Mouse (Mus musculus): ENCODE measurements around the gene Syne2.

The Syne2 gene

DNA sequence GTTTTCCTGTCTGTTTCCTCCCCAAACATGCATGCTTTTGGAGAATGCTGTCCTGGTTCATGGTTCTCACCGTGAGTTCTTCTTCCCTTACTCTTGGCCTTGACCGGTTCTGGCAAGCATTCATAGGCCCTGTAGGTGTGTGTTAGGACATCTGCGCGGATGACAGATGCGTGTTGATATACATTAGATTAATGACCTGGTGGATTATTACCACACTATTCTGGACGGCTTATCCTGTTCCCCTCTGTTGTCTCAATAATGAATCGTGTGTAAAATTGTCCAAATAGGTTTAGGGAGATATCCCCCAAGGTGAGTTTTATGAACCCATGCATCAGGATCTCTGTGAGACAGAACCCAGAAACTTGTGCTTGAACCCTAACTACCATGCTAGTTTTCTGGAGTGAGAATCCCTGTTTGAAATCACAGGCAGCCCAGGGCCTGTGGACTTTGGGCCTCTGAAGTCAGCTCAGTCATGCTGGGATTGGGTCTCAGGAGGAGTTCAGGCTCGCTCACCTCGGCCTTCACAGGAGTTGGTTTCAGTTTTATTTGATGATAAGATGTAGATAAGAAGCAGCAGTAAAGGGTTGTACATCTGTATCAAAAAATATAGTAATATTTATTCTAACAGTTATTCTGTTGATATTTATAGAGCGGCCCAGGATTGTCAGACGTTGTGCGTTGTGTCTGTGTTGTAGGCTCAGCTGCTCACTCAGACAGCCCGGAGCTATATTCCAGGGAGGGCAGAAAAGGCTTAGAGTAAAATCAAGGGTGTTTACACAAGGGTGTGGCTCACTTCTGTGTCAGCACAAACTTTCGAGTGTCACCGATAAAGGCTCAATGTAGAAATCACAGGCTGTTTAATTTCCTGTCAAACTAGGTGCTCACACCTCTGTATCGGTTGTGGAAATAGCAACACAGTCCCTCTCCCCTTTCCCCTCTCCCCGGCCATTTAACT, 48.8 kb downstream of the Syne2 start:
- CTCF ChIA-PET, result interaction anchor here (0.6 kb wide), 1 partner anchor 15 kb away, joined by 3 read pairs; no protein-coding TSS in a partner anchor

DNA sequence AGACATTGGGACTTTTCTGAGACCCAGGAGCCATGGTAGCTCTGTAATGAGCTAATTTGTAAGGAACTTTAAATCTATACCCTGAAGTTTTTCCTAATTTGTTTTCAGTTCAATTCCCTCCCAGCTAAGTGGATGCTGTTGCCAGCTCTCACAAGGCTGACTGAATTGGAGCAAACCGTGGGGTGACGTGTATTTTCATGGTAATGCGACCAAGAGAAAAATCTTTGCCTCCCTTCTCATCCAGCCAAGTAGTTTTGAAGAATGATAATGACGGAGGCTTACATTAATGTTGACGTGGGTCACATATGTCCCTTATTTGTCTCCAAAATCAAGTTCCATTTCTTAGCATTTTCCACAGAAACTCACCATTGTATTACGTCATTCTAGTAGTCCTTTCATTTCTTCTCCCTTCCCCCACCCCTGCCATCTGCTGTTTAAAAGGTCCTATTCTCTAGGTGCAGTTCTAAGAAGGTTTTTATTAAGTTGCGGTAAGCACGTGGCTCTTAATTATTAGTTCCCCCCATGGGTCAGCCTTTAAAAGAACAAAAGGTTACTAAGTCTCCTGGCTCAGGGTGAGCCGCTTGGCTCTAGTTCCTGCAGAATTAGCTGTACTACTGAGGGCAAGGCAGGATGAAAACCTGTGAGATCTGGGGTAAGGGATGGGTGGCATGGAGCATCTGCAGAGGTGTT, 55.8 kb downstream of the Syne2 start:
- CTCF ChIA-PET, result no interaction called here

DNA sequence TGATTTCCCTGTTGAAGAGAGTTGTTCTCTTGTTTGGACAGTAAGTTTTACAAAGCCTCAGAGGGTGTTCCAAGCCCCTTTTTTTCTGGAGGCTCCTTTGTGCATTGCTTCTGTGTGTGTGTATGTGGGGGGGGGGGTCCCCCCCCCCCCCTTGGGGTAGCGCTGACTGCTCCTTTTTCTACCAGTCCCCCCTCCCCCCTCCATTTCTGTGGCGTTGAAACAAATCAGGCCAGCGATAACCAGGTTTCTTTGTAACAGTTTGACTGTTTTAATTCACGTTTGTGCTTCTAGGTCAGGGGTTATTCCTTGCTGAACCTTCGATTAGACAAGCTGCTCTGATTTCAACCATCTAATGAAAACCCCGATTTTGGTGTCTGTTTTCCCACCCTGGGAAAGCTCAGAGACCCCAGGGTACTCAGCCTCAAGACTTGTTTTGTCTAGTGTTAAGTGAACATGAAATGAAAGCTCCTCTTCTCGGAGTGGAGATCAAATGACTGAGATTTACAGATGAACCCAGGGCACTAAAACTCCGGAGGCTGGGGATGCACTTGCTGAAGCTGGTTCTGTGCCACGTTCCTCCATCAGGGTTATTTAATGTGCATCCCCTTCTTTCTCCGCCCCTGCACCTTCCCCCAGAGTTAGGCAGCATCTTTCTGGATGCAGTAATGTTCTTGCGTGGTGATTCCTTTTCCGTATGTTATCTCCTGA, 56.5 kb downstream of the Syne2 start:
- CTCF ChIA-PET, result no interaction called here

DNA sequence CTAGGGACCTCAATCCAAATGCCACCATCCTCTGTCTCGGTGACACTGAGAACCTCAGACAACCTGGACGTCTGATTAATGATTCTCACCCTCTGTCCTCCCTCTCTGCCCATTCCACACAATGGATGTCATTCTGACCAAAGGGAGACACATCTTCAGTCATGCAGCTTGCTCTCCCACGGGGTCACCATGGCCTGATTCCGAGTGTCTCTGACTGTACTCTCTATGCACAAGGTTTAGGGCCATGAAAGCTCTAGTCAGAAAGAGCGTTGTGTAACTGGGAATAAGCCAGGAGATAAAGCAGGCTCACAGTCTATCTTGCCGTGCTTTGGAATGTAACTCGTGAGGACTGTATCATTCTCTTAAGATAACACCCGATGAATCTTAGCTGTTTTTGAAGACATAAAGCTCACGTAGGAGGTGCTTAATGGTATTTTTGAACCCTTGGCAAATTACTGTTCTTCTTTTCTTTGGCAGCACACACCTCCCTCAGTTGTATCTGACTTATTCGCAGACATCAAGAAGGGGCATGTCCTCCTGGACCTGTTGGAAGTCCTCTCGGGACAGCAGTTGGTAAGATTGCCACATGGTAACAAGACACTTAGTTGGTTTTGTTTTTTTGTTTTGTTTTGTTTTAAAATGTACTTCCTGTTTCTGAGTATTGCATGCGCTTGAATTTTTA, 61.8 kb downstream of the Syne2 start:
- CTCF ChIA-PET, result no interaction called here

DNA sequence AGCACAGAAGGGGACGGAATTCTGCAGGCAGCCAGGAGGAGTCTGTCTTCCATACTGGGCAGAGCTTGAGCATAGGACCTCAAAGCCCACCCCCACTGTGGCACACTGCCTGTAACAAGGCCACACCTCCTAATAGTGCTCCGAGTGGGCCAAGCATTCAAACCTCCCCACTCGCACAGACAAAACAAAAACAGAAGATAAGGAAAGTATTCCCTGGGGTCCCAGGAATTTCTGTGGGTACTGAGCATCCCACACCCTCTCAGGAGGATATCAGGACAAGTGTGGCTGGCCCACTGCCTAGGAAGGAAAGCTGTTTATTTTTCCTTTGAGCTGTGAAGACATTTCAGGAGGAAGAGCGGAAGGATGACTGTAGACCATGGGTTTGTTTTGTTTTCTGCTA, 63.6 kb downstream of the Syne2 start:
- CTCF ChIA-PET, result interaction anchor here (0.6 kb wide), 1 partner anchor 14 kb away, joined by 3 read pairs; no protein-coding TSS in a partner anchor

DNA sequence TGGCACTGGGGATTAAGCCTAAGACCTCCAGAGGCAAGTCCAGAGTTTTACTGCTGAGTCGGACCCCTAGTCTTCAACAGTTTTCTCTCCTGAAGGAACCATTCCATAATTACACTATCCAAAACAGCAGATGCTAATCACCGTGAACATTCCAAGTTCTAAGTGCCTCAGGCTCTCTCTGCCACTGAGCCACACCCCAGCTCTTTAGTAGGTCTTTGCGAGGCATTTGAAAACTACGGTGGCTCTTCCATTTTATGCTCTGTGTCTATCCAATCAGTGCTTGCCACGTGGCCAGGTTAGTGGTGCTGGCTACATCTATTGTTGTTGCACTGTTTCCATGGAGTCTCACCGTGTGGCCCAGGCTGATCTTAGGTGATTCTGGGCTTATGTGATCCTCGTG, 68.2 kb downstream of the Syne2 start:
- CTCF ChIA-PET, result no interaction called here

DNA sequence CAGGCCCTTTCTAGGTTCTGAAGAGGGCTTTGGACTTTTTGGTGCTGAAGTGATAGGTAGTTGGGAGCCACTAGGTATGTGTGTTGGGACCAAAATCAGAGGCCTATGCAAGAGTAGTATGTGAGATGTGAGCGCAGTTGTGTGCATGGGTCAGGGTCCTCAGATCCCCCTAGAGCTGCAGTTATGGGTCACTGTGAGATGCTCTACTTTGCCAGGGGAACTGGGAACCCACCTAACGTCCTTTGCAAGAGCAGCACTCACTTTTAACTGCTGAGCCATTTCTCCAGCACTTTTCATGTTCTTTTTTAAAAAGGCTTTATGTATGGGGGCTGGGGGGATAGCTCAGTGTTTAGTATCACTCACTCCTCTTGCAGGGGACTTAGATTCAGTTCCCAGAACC, 69.0 kb downstream of the Syne2 start:
- CTCF ChIA-PET, result no interaction called here

DNA sequence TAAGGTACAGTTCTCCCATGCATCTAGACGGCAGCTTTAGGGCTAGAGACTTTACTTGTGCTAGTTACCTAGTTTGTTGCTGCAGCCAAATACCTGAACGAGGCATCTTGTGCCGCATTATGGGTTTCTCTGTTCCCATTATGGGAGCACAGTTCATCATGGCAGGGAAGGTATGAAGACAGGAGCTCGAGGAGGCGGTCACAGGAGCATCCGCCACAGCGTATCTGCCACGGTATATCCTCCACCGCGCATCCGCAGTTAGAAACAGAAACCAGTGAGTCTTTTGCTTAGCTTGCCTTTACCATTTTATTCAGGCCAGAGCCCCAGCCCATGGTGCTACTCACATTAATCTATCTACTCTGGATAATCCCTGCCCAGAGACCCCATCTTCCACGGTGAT, 70.8 kb downstream of the Syne2 start:
- CTCF ChIA-PET, result no interaction called here

DNA sequence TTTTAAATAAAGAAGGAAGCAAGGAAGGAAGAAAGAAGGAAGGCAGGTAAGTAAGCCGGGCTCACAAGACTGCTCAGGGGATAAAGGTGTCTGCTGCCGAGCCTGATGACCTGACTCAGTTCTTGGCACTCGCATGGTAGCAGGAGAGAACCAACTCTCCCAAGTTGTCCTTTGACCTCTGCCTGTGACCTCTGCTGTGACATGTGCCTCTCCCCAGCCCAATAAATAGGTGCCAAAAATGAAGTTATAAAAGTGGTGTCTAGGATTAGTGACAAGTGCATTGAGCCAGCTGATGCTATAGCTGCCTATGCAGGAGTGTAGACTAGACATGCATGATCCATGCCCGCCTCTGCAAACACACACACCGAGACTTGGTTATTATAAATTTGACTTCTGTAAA, 73.3 kb downstream of the Syne2 start:
- CTCF ChIA-PET, result no interaction called here

DNA sequence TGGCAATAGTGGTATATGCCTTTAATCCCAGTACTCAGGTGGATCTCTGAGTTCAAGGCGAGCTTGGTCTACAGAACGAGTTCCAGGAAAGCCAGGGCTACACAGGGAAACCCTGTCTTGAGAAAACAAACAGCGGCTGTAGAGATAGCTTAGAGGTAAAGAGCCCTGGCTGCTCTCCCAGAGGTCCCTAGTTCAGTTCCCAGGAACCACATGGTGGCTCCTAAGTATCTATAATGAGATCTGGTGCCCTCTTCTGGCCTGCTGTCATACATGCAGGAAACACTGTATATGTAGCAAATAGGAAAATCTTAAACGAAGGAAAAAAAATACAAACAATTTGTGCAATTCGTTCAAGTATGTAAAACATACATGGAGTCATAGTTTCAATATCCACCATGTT, 75.5 kb downstream of the Syne2 start:
- CTCF ChIA-PET, result no interaction called here

DNA sequence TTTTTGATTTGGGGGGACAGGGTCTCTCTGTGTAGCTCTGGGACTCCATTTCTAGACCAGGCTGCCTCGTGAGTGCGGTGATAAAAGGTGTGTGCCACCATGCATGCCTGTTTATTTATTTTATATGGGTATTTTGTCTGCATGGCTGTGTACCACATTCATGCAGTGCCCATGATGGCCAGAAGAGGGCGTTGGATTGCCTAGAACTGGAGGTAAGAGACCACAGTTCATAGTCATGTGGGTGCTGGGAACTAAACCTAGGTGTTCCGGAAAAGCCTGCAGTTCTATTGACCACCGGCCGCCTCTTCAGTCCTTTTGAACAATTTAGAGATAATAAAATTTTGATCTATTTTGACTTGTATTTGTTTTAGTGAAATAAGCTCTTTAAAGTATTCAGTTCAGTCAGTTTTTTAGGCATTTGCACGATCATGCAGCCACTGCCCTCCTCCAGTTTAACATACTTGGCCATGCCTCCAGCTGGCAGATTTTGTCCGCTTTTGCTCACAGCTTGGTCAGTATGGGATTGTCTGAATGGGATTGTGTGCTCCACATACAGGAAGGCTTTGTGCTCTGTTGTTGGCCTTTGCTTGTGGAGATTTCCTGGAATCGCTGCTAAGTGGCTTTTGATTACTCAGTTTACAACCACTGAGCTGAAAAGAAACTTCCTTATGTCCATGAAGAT, 76.5 kb downstream of the Syne2 start:
- CTCF ChIA-PET, result no interaction called here

DNA sequence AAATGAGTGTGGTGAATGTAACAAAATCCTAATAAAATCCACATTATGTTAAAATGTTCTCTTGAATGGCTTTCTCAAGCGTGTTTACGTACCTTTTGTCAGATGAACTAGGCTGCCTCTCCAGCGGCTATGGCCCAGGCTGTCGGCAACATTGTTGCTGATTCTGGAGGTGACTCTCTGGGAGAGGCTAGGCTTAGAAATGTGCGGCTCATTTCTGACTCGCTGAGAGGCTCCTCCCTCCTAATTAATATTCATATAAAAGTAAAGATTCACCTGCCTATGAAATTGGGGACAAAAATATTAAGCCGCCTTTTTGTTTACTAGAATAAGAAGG, 77.0 kb downstream of the Syne2 start:
- CTCF ChIA-PET, result no interaction called here

DNA sequence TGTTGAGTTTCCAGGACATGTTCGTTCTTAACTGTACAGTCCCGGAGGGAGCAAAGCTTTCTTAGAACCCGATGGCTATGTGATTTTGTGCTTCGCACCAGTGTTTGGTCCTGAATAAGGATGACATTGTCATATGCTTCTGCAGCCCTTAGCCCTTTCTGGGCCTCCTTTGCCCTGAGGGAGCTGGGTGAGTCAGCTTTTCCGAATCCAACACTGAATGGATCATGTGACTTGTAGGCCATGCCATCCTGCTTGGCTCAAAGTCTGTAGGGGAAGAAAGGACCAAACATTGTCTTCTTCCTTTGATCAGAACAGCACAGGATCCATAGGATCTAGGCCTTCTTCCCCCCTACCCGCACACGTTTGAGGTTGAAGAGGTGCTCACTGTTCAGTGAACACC, 79.9 kb downstream of the Syne2 start:
- CTCF ChIA-PET, result no interaction called here

DNA sequence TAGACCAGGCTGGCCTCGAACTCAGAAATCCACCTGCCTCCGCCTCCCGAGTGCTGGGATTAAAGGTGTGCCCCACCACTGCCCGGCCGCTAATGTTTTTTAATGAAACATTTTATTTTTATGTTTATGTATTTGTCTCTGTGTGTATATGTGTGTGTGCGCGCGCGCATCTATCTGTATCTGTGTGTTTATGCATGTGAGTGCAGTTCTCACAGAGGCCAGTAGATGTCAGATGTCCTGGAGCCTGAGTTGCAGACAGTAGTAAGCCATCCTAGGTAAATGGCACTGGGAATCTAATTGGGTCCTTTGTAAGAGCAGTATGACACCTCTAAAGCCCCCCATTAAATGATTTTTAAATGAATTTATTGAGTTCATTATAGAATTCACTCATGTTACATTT, 83.8 kb downstream of the Syne2 start:
- CTCF ChIA-PET, result no interaction called here

DNA sequence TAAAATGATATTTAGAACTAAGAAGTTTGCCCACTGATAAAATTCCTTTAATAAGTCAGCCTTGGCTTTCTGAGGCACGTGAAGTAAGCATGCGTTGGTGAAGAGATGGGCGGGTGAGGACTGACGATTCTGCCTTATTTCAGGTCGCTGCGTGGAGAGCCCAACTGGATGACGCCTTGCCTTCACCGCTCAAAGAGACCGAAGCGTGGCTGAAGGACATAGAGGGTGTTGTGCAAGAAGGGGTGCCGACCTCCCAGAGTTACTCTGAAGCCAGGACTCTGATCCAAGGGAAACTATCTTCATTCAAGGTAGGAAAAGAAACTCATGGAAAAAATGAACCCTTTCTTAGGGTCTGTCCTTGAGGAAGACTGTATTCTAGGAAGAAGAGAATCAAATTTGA, 86.1 kb downstream of the Syne2 start:
- CTCF ChIA-PET, result no interaction called here

DNA sequence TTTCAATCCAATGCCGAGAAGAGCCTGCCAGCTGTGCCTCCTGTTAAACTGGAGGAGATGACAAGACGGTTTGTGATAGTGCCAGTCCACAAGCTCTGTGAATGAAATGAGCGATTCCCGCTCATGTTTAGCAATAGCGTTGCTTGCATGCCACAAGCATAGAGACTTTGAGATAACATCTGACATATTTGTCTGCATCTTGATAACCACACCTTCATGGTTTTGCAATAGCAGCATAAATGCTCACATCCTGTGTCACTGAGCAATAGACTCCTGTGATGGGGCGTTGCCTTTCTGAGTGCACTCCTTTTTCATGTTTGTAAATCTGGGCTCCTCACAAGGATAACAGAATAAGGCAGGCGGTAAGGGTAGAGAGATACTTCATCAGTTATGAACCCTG, 87.4 kb downstream of the Syne2 start:
- CTCF ChIA-PET, result no interaction called here

DNA sequence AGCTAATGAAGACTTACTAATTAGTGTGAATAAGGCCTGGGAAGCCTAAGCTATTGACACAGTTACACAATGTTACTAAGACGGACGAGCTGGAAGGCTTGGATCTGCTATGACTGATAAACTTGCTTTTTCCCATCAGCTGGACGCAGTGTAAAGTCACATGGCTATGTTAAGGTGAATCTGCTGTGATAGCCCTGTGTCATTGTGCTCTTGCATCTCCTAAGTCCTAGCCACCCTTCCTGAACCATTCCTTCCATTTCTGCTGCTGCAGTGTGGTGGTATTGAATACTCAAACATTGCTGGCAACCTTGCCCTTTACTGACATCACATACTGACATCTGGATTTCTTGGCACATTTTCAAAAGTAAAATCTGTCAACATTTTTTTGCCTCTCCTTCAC, 90.5 kb downstream of the Syne2 start:
- CTCF ChIA-PET, result no interaction called here

DNA sequence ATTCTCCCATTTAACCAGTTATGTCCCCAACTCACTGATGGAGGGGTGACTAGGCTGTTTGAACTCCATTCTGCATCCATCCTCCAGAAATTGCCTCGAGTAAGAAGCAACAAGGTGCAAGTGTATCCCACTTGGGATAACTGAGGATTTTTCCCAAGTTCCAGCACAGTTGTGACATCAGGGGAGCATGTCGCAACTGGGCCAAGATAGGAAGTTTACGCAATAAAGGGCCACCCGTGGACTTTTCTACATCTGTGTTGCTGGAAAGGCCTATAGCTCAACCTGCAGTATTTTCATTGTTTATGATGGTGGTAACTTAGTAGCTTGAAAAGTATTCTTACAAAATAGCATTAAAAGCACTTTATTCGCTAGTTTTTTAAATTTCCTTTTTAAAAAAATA, 97.8 kb downstream of the Syne2 start:
- CTCF ChIA-PET, result no interaction called here

DNA sequence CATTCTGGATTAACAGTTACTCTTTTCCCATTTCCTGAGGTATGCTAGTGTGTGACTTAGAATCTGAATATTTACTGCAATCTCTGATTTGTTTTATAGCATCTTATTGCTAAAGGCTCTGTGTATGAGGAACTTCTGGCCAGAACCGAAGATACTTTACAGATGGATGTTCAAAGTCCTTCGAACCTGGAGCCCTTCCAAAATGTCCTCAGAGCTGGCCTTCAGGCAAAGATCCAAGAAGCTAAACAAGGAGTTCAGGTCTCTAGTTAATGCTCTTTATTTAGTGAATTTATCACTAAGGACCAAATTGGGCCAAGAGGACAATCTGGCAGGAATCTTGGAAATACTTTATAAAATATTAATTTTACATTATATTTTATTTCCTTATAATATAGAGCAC, 100.5 kb downstream of the Syne2 start:
- CTCF ChIA-PET, result interaction anchor here (0.6 kb wide), 1 partner anchor 103 kb away, joined by 7 read pairs; no protein-coding TSS in a partner anchor

DNA sequence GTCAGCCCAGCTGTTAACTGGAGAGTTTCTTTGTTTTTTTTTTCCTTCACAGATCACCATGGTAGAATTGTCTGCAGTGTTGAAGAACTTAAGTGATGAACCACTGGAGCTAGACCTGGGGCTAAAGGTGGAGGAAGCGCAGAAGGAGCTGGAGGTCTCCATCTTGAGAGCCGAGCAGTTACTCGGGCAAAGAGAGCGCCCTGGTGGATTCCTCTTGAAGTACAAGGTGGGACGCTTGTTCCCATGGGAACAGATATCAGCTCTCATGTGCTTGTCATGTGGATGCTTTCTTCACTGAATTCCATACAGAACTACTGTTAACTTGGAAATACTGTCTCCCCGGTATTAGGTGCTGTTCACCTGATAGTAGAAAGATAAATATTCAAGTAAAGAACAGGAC, 101.0 kb downstream of the Syne2 start:
- CTCF ChIA-PET, result no interaction called here

DNA sequence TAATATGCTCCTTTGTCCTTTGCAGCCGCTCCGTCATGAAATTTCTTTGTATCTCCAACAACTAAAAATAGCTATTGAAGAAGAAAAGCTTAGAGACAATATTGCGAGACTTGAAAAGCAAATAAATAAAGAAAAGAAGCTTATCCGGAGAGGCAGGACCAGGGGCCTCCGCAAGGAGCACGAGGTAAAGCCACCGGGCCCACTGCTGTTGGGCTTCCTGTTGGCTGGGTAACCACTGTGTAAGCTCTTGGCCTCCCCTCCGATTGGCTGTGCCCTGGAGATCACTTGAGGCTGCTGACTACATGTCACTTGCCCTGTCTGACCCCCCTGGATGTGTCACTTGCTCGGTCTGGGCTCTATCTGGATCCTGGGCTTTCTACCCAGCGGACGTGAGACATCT, 105.0 kb downstream of the Syne2 start:
- CTCF ChIA-PET, result no interaction called here

DNA sequence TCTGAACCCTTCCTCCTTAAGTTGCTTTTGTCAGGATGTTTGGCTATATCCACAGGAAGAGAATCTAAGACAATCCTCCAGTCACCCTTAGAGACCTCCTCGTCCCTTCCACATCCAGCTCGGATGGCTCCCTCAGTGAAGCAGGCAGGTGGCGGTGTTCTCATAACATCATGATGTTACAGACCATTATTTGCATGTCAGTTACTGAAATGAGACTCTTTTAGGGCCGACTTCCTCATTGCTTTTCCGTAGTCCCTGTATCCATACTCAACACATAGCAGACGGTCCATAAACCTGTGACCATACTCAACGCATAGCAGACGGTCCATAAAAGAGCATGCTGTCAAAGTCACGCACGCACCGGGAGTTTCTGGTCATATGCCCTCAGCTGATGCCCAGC, 106.9 kb downstream of the Syne2 start:
- CTCF ChIA-PET, result no interaction called here

Data from spleen, embryonic (tissue).